ENCODE assay signal across 8 mouse cellular contexts in genomic region chr11:119023616-119023980, GRCm38 (mm10). TPM values are rescaled to one million over a fixed set of nuclear protein-coding genes. Genes with fewer than 3 reads are reported as not detected.
A peak's percentile ranks its signal among the peaks of the same experiment; 100 is the strongest.
DNase-seq lines count a peak whose midpoint lies in the region; ATAC-seq and TF ChIP-seq lines count a peak whose summit lies in the region.

No protein-coding gene starts in this region.

- H3K27ac ChIP-seq in cortical plate, adult 2 months (ENCODE audit: insufficient read depth, low read length) = no peak overlapping the region
- peak overlapping the region; percentile 99 for H3K27ac ChIP-seq in hindbrain, embryonic 10.5 days
- no peak overlapping the region for H3K27ac ChIP-seq in macrophage

- 3% methylated on average over 15 of the region's 15 CpGs for WGBS in lung, adult 2 months
- under 1% methylated on average over 15 of the region's 15 CpGs for WGBS in hindbrain, embryonic 10.5 days
- WGBS in macrophage (ENCODE audit: missing documents) = 5% methylated on average over 9 of the region's 15 CpGs

- DNase-seq in lung, adult 2 months = no peak
- no peak for DNase-seq in lung, postnatal 14 days
- peak; percentile 77 for DNase-seq in hindbrain, embryonic 10.5 days (ENCODE audit: low spot score)
- DNase-seq in thymus, postnatal 4 days = peak; percentile 67
- no peak for DNase-seq in ovary, adult 18-20 months (ENCODE audit: low spot score)

- no peaks in the 10 kb centered on the region for H3K79me2 ChIP-seq in macrophage (ENCODE audit: inconsistent target)

- H3K36me3 ChIP-seq in hindbrain, embryonic 10.5 days = peaks cover 43% of the 10 kb centered on the region
- no peaks in the 10 kb centered on the region for H3K36me3 ChIP-seq in macrophage (ENCODE audit: inconsistent target)

- H3K4me1 ChIP-seq in lung, adult 2 months (ENCODE audit: control insufficient read depth, insufficient read depth, low read length) = no peaks in the 10 kb centered on the region; the same call in 1 of the 2 replicates
- H3K4me1 ChIP-seq in cortical plate, adult 2 months (ENCODE audit: control insufficient read depth, insufficient read depth, low read length) = no peaks in the 10 kb centered on the region
- H3K4me1 ChIP-seq in hindbrain, embryonic 10.5 days (replicated peaks) = peaks cover 57% of the 10 kb centered on the region

- peaks cover 36% of the 10 kb centered on the region for H3K27me3 ChIP-seq in hindbrain, embryonic 10.5 days (ENCODE audit: insufficient read depth, poor library complexity, severe bottlenecking)

- no peaks in the 10 kb centered on the region for H3K9me3 ChIP-seq in hindbrain, embryonic 10.5 days

- no peak for ATAC-seq in granulocyte monocyte progenitor cell, adult 5-6 weeks (replicated peaks; ENCODE audit: poor library complexity, severe bottlenecking)

- H3K4me3 ChIP-seq in lung, adult 2 months (replicated peaks; ENCODE audit: extremely low read depth, low read depth, low read length) = peak overlapping the region; percentile 92
- peak overlapping the region; percentile 68; the same call in 1 of the 2 replicates for H3K4me3 ChIP-seq in cortical plate, adult 2 months (ENCODE audit: insufficient read depth, low read length)
- H3K4me3 ChIP-seq in hindbrain, embryonic 10.5 days = peak overlapping the region; percentile 93
- peak overlapping the region; percentile 15; the same call in 1 of the 2 replicates for H3K4me3 ChIP-seq in macrophage (ENCODE audit: inconsistent target)

- no peak for TF ChIP-seq CTCF in lung, adult 2 months (IDR thresholded peaks at IDR 0.05; ENCODE audit: insufficient read depth, low read length)
- no peak for TF ChIP-seq CTCF in cortical plate, adult 2 months (IDR thresholded peaks at IDR 0.05; ENCODE audit: extremely low read depth, insufficient read depth, low read length)

- TF ChIP-seq POLR2A in lung, adult 2 months (IDR thresholded peaks at IDR 0.05; ENCODE audit: borderline replicate concordance, extremely low read depth, low read depth, low read length) = no peak
- TF ChIP-seq POLR2A in cortical plate, adult 2 months (IDR thresholded peaks at IDR 0.05; ENCODE audit: extremely low read depth, insufficient read depth, low read length) = no peak

RNA-seq across cellular contexts. Expression of gene Cbx2, which starts 0.8 kb away (rescaled TPM):
- 2.9 and 4.4 TPM in 2 replicates for polyA plus RNA-seq in lung, adult 2 months (2012; rRNA removed)
- polyA plus RNA-seq in cortical plate, adult 2 months (2012; rRNA removed) = 2.6 and 2.8 TPM in 2 replicates
- polyA plus RNA-seq in hindbrain, embryonic 10.5 days (2016; fragmentation: Nextera tagmentation; extraction: Ambion mirVana) = 86.6 and 112 TPM in 2 replicates
- total RNA-seq in macrophage (2018; cell fraction: chromatin; rRNA removed) = 1 to 10 TPM in 14 of 26 experiments, under 1 TPM in 10, not detected in 2; 0.18 to 5.3 (median 1.1) TPM
- 1 to 10 TPM in 7 of 26 experiments, under 1 TPM in 19; 0.09 to 2.6 (median 0.59) TPM for total RNA-seq in macrophage (2018; cell fraction: cytosol; rRNA removed)
- 1 to 10 TPM in 9 of 26 experiments, under 1 TPM in 14, not detected in 3; 0.24 to 6.9 (median 0.77) TPM for total RNA-seq in macrophage (2018; cell fraction: nucleus; rRNA removed)
- 1.3 to 1.8 TPM (median 1.5 TPM) in 3 replicates for polyA plus RNA-seq in macrophage (2018)
- total RNA-seq in granulocyte monocyte progenitor cell, adult 5-6 weeks (2014; fragmentation: Nextera tagmentation) = 0.88 and 5.0 TPM in 2 replicates
- 2.1 and 2.6 TPM in 2 replicates for total RNA-seq in granulocyte monocyte progenitor cell, adult 5-6 weeks (2017)

RNA-seq across cellular contexts. Expression of gene Cbx8, which starts 17.2 kb away (rescaled TPM):
- polyA plus RNA-seq in lung, adult 2 months (2012; rRNA removed) = 3.8 and 3.9 TPM in 2 replicates
- 6.0 and 7.4 TPM in 2 replicates for polyA plus RNA-seq in cortical plate, adult 2 months (2012; rRNA removed)
- polyA plus RNA-seq in hindbrain, embryonic 10.5 days (2016; fragmentation: Nextera tagmentation; extraction: Ambion mirVana) = 11.2 and 13.0 TPM in 2 replicates
- 1 to 10 TPM in 11 of 26 experiments, under 1 TPM in 7, not detected in 8; 0.25 to 6.3 (median 1.3) TPM for total RNA-seq in macrophage (2018; cell fraction: chromatin; rRNA removed)
- 1 to 10 TPM in 18 of 26 experiments, under 1 TPM in 8; 0.10 to 5.8 (median 2.4) TPM for total RNA-seq in macrophage (2018; cell fraction: cytosol; rRNA removed)
- 1 to 10 TPM in 12 of 26 experiments, under 1 TPM in 13, not detected in 1; 0.12 to 4.7 (median 0.99) TPM for total RNA-seq in macrophage (2018; cell fraction: nucleus; rRNA removed)
- 3.4 to 4.0 TPM (median 3.6 TPM) in 3 replicates for polyA plus RNA-seq in macrophage (2018)
- total RNA-seq in granulocyte monocyte progenitor cell, adult 5-6 weeks (2014; fragmentation: Nextera tagmentation) = 3.6 TPM in 2 replicates
- 1.5 and 3.2 TPM in 2 replicates for total RNA-seq in granulocyte monocyte progenitor cell, adult 5-6 weeks (2017)

RNA-seq across cellular contexts. Expression of gene Enpp7, which starts 35.6 kb away (rescaled TPM):
- 0.13 TPM in 1 of 2 replicates, not detected in the other for polyA plus RNA-seq in lung, adult 2 months (2012; rRNA removed)
- polyA plus RNA-seq in cortical plate, adult 2 months (2012; rRNA removed) = not detected in 2 replicates
- not detected in 2 replicates for polyA plus RNA-seq in hindbrain, embryonic 10.5 days (2016; fragmentation: Nextera tagmentation; extraction: Ambion mirVana)
- total RNA-seq in macrophage (2018; cell fraction: chromatin; rRNA removed) = not detected
- not detected for total RNA-seq in macrophage (2018; cell fraction: cytosol; rRNA removed)
- not detected for total RNA-seq in macrophage (2018; cell fraction: nucleus; rRNA removed)
- polyA plus RNA-seq in macrophage (2018) = not detected in 3 replicates
- not detected in 2 replicates for total RNA-seq in granulocyte monocyte progenitor cell, adult 5-6 weeks (2014; fragmentation: Nextera tagmentation)
- not detected in 2 replicates for total RNA-seq in granulocyte monocyte progenitor cell, adult 5-6 weeks (2017)

Comparison
In these comparisons a context has a peak if more than half of its experiments do, and no peak if none do; other contexts are left out.
1. DNase-seq: peak in hindbrain, embryonic 10.5 days (single experiment) and thymus, postnatal 4 days (single experiment); none in lung, adult 2 months (single experiment), lung, postnatal 14 days (single experiment) and ovary, adult 18-20 months (single experiment).
2. H3K4me3 ChIP-seq: peak in every context shown above with its lines; median percentile 93 in hindbrain, embryonic 10.5 days; 92 in lung, adult 2 months; 68 in cortical plate, adult 2 months; 15 in macrophage.
3. RNA of gene Cbx2, which starts 0.8 kb away (polyA plus RNA-seq): 86.6 to 112 TPM in hindbrain, embryonic 10.5 days; 2.9 to 4.4 TPM in lung, adult 2 months, 2.6 to 2.8 TPM in cortical plate, adult 2 months and 1.3 to 1.8 TPM in macrophage; every median in the first group is over 10 times any median in the second.